In genomic region chr17:47899156-47899555, GRCm38 (mm10) we compare ENCODE assay signal across 11 mouse cellular contexts. TPM values are rescaled to one million over a fixed set of nuclear protein-coding genes. Genes with fewer than 3 reads are reported as not detected.
DNase-seq lines count a peak whose midpoint lies in the region; ATAC-seq lines count a peak whose summit lies in the region.
"Had no signal": no experiment of that assay in that cellular context is flagged by ENCODE, and none has a peak within 500 bp of the region (broad histone marks: within the 10 kb centered on the region; RNA-seq: fewer than 3 reads in every experiment).

No protein-coding gene starts in this region.

- 24% methylated on average over 4 of the region's 4 CpGs for WGBS in forebrain, embryonic 12.5 days
- WGBS in forebrain, embryonic 15.5 days, result 24% methylated on average over 4 of the region's 4 CpGs
- 16% methylated on average over 4 of the region's 4 CpGs for WGBS in neural tube, embryonic 11.5 days
- WGBS in neural tube, embryonic 15.5 days, result 29% methylated on average over 4 of the region's 4 CpGs

- peaks cover 48% of the 10 kb centered on the region for H3K36me3 ChIP-seq in forebrain, embryonic 12.5 days (replicated peaks)
- peaks cover 9% of the 10 kb centered on the region; the same call in 1 of the 2 replicates for H3K36me3 ChIP-seq in forebrain, embryonic 15.5 days
- peaks cover 10% of the 10 kb centered on the region for H3K36me3 ChIP-seq in neural tube, embryonic 11.5 days (ENCODE audit: control insufficient read depth, insufficient read depth, low read length)
- no peaks in the 10 kb centered on the region for H3K36me3 ChIP-seq in neural tube, embryonic 15.5 days

- H3K27ac ChIP-seq in forebrain, embryonic 12.5 days, result peak overlapping the region; percentile 63; the same call in 1 of the 2 replicates
- no peak overlapping the region for H3K27ac ChIP-seq in forebrain, embryonic 15.5 days (replicated peaks)
- peak overlapping the region; percentile 81 for H3K27ac ChIP-seq in neural tube, embryonic 11.5 days (ENCODE audit: low read depth, low read length)
- no peak overlapping the region for H3K27ac ChIP-seq in neural tube, embryonic 15.5 days (replicated peaks)
- H3K27ac ChIP-seq: embryonic facial prominence, embryonic 15.5 days; kidney, postnatal 0 days had no signal

- H3K9me3 ChIP-seq in forebrain, embryonic 12.5 days, result no peaks in the 10 kb centered on the region
- H3K9me3 ChIP-seq in forebrain, embryonic 15.5 days, result no peaks in the 10 kb centered on the region
- no peaks in the 10 kb centered on the region for H3K9me3 ChIP-seq in neural tube, embryonic 11.5 days (ENCODE audit: control insufficient read depth, low read length)
- no peaks in the 10 kb centered on the region for H3K9me3 ChIP-seq in neural tube, embryonic 15.5 days (replicated peaks)
- H3K9me3 ChIP-seq: embryonic facial prominence, embryonic 15.5 days had no signal

- H3K4me2 ChIP-seq in forebrain, embryonic 12.5 days, result no peak overlapping the region
- H3K4me2 ChIP-seq in forebrain, embryonic 15.5 days (replicated peaks), result no peak overlapping the region
- no peak overlapping the region for H3K4me2 ChIP-seq in neural tube, embryonic 11.5 days (ENCODE audit: low read depth)
- H3K4me2 ChIP-seq in neural tube, embryonic 15.5 days, result no peak overlapping the region
- H3K4me2 ChIP-seq: embryonic facial prominence, embryonic 15.5 days had no signal

- H3K4me1 ChIP-seq in forebrain, embryonic 12.5 days, result peaks cover 53% of the 10 kb centered on the region
- H3K4me1 ChIP-seq in forebrain, embryonic 15.5 days, result peaks cover 26% of the 10 kb centered on the region
- H3K4me1 ChIP-seq in neural tube, embryonic 11.5 days (ENCODE audit: control insufficient read depth, insufficient read depth, low read length), result peaks cover 41% of the 10 kb centered on the region
- H3K4me1 ChIP-seq in neural tube, embryonic 15.5 days, result peaks cover 25% of the 10 kb centered on the region

- H3K9ac ChIP-seq in forebrain, embryonic 12.5 days, result no peak overlapping the region
- no peak overlapping the region for H3K9ac ChIP-seq in forebrain, embryonic 15.5 days (replicated peaks)
- H3K9ac ChIP-seq in neural tube, embryonic 11.5 days (ENCODE audit: low read length), result no peak overlapping the region
- no peak overlapping the region for H3K9ac ChIP-seq in neural tube, embryonic 15.5 days (replicated peaks)
- H3K9ac ChIP-seq: embryonic facial prominence, embryonic 15.5 days had no signal

- H3K4me3 ChIP-seq in forebrain, embryonic 12.5 days (replicated peaks), result no peak overlapping the region
- H3K4me3 ChIP-seq in forebrain, embryonic 15.5 days, result no peak overlapping the region
- H3K4me3 ChIP-seq in neural tube, embryonic 11.5 days (ENCODE audit: low read depth, low read length), result no peak overlapping the region
- H3K4me3 ChIP-seq in neural tube, embryonic 15.5 days (replicated peaks), result no peak overlapping the region
- H3K4me3 ChIP-seq: embryonic facial prominence, embryonic 15.5 days had no signal

- peaks cover 31% of the 10 kb centered on the region for H3K27me3 ChIP-seq in forebrain, embryonic 12.5 days
- H3K27me3 ChIP-seq in forebrain, embryonic 15.5 days, result peaks cover 5% of the 10 kb centered on the region; the same call in 1 of the 2 replicates
- H3K27me3 ChIP-seq in neural tube, embryonic 11.5 days (ENCODE audit: control insufficient read depth, insufficient read depth, low read length), result no peaks in the 10 kb centered on the region
- peaks cover 41% of the 10 kb centered on the region for H3K27me3 ChIP-seq in neural tube, embryonic 15.5 days (replicated peaks)
- H3K27me3 ChIP-seq: embryonic facial prominence, embryonic 15.5 days had no signal

- ATAC-seq in forebrain, embryonic 12.5 days (ENCODE audit: low FRiP score), result no peak
- ATAC-seq in forebrain, embryonic 15.5 days (replicated peaks), result no peak
- ATAC-seq in neural tube, embryonic 11.5 days (ENCODE audit: insufficient read depth, low FRiP score, low TSS enrichment), result no peak
- ATAC-seq in neural tube, embryonic 15.5 days (ENCODE audit: low FRiP score), result no peak

- no peak for DNase-seq in neural tube, embryonic 11.5 days (ENCODE audit: low spot score)
- peak; percentile 87 to 91 for DNase-seq in lung, adult 18-20 months
- DNase-seq in layer of hippocampus, postnatal 10 days (ENCODE audit: low spot score in 2 of 2), result no peak
- DNase-seq in layer of hippocampus, adult 9-11 months, result no peak
- no peak for DNase-seq in frontal cortex, postnatal 25 days (ENCODE audit: low spot score in 2 of 2)
- DNase-seq: gastrocnemius, postnatal 36 days had no signal

RNA-seq across cellular contexts. Expression of gene Foxp4, which starts 25.3 kb away (rescaled TPM):
- polyA plus RNA-seq in forebrain, embryonic 12.5 days (2016; fragmentation: Nextera tagmentation; extraction: Ambion mirVana), result 22.6 and 24.3 TPM in 2 replicates
- 33.2 and 37.3 TPM in 2 replicates for polyA plus RNA-seq in forebrain, embryonic 15.5 days (2015; fragmentation: Nextera tagmentation; extraction: Ambion mirVana)
- polyA plus RNA-seq in neural tube, embryonic 11.5 days (2014; fragmentation: Nextera tagmentation; extraction: Ambion mirVana), result 34.5 and 35.8 TPM in 2 replicates
- 30.3 and 31.9 TPM in 2 replicates for polyA plus RNA-seq in neural tube, embryonic 15.5 days (2015; fragmentation: Nextera tagmentation; extraction: Ambion mirVana)
- 10 to 100 TPM; 51.1 to 57.6 TPM for total RNA-seq in layer of hippocampus, postnatal 10 days (2021)

Comparison
In these comparisons a context has a peak if more than half of its experiments do, and no peak if none do; other contexts are left out.
1. H3K27ac ChIP-seq: peak in forebrain, embryonic 12.5 days (single experiment) and neural tube, embryonic 11.5 days (single experiment); none in forebrain, embryonic 15.5 days (single experiment) and neural tube, embryonic 15.5 days (single experiment).
2. DNase-seq: peak in lung, adult 18-20 months (2 of 2); none in neural tube, embryonic 11.5 days (single experiment), layer of hippocampus, postnatal 10 days (0 of 2), layer of hippocampus, adult 9-11 months (single experiment) and frontal cortex, postnatal 25 days (0 of 2).